Mouse (Mus musculus): Measurements from ENCODE around the gene Prkcb.

GRCm38 (mm10) chr7:122395159-122395975, 106.8 kb downstream of the Prkcb start:
- no peak for TF ChIP-seq CTCF (IDR thresholded peaks at IDR 0.05; ENCODE audit: borderline replicate concordance, extremely low read depth, insufficient read depth, insufficient read length)
- TF ChIP-seq POLR2A (IDR thresholded peaks at IDR 0.05; ENCODE audit: borderline replicate concordance, extremely low read depth, insufficient read depth, insufficient read length, poor library complexity, severe bottlenecking): no peak
